Mouse (Mus musculus) ES-Bruce4 (cell line): Measurements from ENCODE around the gene Fto. TPM values are rescaled to one million over a fixed set of nuclear protein-coding genes. Genes with fewer than 3 reads are reported as not detected.

Experiments used
- H3K27ac ChIP-seq: 2 replicates; pipeline ENCODE4 v1.5.1; 2012; ENCODE audit warnings: low read length, inconsistent platforms; ENCODE audit not compliant: insufficient read depth
- H3K27me3 ChIP-seq: 2 replicates; pipeline ENCODE4 v1.6.1; 2012; ENCODE audit warnings: mild to moderate bottlenecking, low read length, inconsistent platforms; ENCODE audit not compliant: control insufficient read depth, poor library complexity, insufficient read depth, severe bottlenecking
- H3K36me3 ChIP-seq: 2 replicates; pipeline ENCODE4 v1.6.1; 2012; ENCODE audit warnings: inconsistent platforms, mild to moderate bottlenecking, low read length, moderate library complexity; ENCODE audit not compliant: control insufficient read depth, poor library complexity, insufficient read depth, severe bottlenecking
- H3K4me1 ChIP-seq: one replicate; pipeline ENCODE4 v1.8.1; 2011; ENCODE audit warnings: low read length; ENCODE audit not compliant: control insufficient read depth, insufficient read depth
- H3K4me3 ChIP-seq: 2 replicates; pipeline ENCODE4 v1.5.1; 2011; ENCODE audit warnings: low read depth, mild to moderate bottlenecking, low read length
- H3K9ac ChIP-seq: 2 replicates; pipeline ENCODE4 v1.6.1; 2012; ENCODE audit warnings: low read depth, mild to moderate bottlenecking, inconsistent platforms; ENCODE audit not compliant: poor library complexity, severe bottlenecking
- H3K9me3 ChIP-seq: replicated peaks from 2 replicates; pipeline ENCODE4 v1.6.1; 2012; ENCODE audit warnings: mild to moderate bottlenecking, low read length, inconsistent platforms; ENCODE audit not compliant: control insufficient read depth, poor library complexity, insufficient read depth, severe bottlenecking
- CTCF ChIP-seq: IDR thresholded peaks from one replicate; pipeline ENCODE4 v1.8.1; 2011; ENCODE audit warnings: low read depth, low read length
- EP300 ChIP-seq: IDR thresholded peaks from 2 replicates; pipeline ENCODE4 v1.6.1; 2011; ENCODE audit warnings: low read depth, low read length; ENCODE audit not compliant: insufficient read depth
- POLR2A ChIP-seq: IDR thresholded peaks from one replicate; pipeline ENCODE4 v1.8.1; 2011; ENCODE audit warnings: low read length; ENCODE audit not compliant: insufficient read depth
- polyA plus RNA-seq: library from polyadenylated mRNA; stranded (reverse); fragments of >200 nt; gene quantifications from 2 replicates; pipeline ENCODE4 v1.2.4, GENCODE M21; 2011; ENCODE audit warnings: low read depth; ENCODE audit not compliant: missing spikeins, insufficient read depth, insufficient read length

Gene Fto
- polyA plus RNA-seq, 1 experiment: 61.2 TPM

GRCm38 (mm10) chr8:91467881-91468534 lies 154.7 kb downstream of the Fto start:
- no peaks in the 10 kb centered on the region for H3K27me3 ChIP-seq
- no peak overlapping the region for H3K9ac ChIP-seq
- H3K36me3 ChIP-seq: no peaks in the 10 kb centered on the region
- no peak overlapping the region for H3K27ac ChIP-seq
- TF ChIP-seq POLR2A (no peak), CTCF (no peak), EP300 (no peak)
- no peaks in the 10 kb centered on the region for H3K4me1 ChIP-seq
- no peak overlapping the region for H3K4me3 ChIP-seq
- no peaks in the 10 kb centered on the region for H3K9me3 ChIP-seq

GRCm38 (mm10) chr8:91469441-91469840 lies 156.1 kb downstream of the Fto start:
- Histone ChIP-seq H3K4me1 (no peaks in the 10 kb centered on the region), H3K36me3 (no peaks in the 10 kb centered on the region), H3K9me3 (no peaks in the 10 kb centered on the region), H3K9ac (no peak overlapping the region), H3K4me3 (no peak overlapping the region), H3K27ac (no peak overlapping the region), H3K27me3 (no peaks in the 10 kb centered on the region)
- TF ChIP-seq EP300: no peak
- no peak for TF ChIP-seq CTCF
- TF ChIP-seq POLR2A: no peak

GRCm38 (mm10) chr8:91474731-91475279 lies 161.5 kb downstream of the Fto start:
- Histone ChIP-seq H3K27ac (no peak overlapping the region), H3K4me1 (no peaks in the 10 kb centered on the region), H3K27me3 (no peaks in the 10 kb centered on the region), H3K9me3 (no peaks in the 10 kb centered on the region), H3K36me3 (no peaks in the 10 kb centered on the region), H3K4me3 (no peak overlapping the region), H3K9ac (no peak overlapping the region)
- no peak for TF ChIP-seq EP300
- TF ChIP-seq POLR2A: no peak
- TF ChIP-seq CTCF: no peak

DNA sequence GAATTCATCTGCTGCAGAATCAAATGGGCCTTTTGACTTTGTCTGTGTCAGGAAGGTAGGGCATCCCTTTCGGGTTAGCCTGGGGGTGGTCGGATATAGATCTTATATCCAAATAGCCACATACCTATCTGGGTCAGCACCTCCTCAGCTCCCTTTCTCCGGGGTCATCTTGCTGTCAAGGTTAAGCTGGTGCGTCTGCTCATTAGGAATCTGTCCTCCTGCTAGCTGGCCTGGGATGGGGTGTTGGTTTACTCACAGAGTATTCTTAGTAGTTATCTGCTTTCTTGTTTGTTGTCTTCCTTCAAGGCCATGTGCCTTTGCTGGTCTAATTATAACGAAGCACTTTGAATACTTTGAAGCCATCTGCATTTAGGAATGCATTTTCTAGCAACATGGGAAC lies 163.7 kb downstream of the Fto start:
- H3K9ac ChIP-seq: no peak overlapping the region
- TF ChIP-seq EP300: no peak
- no peak for TF ChIP-seq CTCF
- TF ChIP-seq POLR2A: no peak
- H3K27me3 ChIP-seq: no peaks in the 10 kb centered on the region
- no peak overlapping the region for H3K27ac ChIP-seq
- no peaks in the 10 kb centered on the region for H3K36me3 ChIP-seq
- H3K4me3 ChIP-seq: no peak overlapping the region
- no peaks in the 10 kb centered on the region for H3K4me1 ChIP-seq
- H3K9me3 ChIP-seq: no peaks in the 10 kb centered on the region

DNA sequence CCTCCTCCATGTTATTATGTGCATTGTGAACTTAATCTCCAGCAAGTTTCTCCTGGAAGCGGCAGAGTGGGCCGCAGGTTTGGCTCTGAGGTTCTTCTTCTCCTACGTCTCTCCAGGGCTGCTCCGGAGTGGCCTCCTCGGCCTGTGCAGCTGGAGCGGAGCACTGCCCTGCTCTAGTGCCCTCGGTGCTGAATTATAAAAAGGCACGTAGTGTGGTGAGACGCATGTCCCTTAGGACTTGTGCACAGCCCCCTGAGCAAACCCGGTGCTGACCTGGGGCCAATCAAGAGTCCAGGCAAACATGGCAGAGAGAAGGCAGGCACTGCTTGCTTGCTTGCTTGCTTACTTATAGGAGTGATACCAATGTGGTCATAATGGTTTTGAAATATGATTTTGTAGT lies 164.1 kb downstream of the Fto start:
- H3K9me3 ChIP-seq: no peaks in the 10 kb centered on the region
- H3K9ac ChIP-seq: no peak overlapping the region
- H3K4me3 ChIP-seq: no peak overlapping the region
- H3K27me3 ChIP-seq: no peaks in the 10 kb centered on the region
- no peaks in the 10 kb centered on the region for H3K4me1 ChIP-seq
- no peaks in the 10 kb centered on the region for H3K36me3 ChIP-seq
- no peak for TF ChIP-seq POLR2A
- TF ChIP-seq CTCF: no peak
- TF ChIP-seq EP300: no peak
- H3K27ac ChIP-seq: no peak overlapping the region

DNA sequence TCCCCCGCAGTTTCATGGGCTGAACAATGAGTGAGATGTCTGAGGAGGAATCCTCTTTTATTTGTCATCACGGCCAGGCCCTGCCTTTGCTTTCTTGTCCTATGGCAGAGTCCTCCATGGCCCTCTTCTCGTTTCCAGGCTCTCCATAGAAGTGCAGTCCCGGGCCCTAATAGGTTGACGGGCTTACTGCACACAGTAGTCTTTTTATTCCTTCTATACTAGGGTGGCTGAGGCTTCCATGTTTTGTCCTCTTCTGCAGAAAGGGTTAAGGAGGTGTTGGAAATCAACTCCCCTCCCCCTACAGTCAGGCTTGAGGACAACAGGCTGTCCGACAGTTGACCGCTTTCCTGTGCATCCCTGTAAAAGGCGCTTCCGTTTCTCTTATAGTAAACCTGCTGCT lies 169.2 kb downstream of the Fto start:
- Histone ChIP-seq H3K4me1 (no peaks in the 10 kb centered on the region), H3K36me3 (no peaks in the 10 kb centered on the region), H3K27ac (no peak overlapping the region), H3K4me3 (no peak overlapping the region), H3K27me3 (no peaks in the 10 kb centered on the region), H3K9ac (no peak overlapping the region), H3K9me3 (no peaks in the 10 kb centered on the region)
- TF ChIP-seq POLR2A (no peak), EP300 (no peak), CTCF (no peak)
